Mouse (Mus musculus) CH12.LX (cell line): ENCODE data around the gene Prrc2a. TPM values are rescaled to one million over a fixed set of nuclear protein-coding genes. Genes with fewer than 3 reads are reported as not detected.

Experiments used
- DNase-seq: peaks from one replicate; pipeline ENCODE4 v3.0.0-alpha.2; 2013; ENCODE audit errors: extremely low read depth
- H3K27ac ChIP-seq: 2 replicates; pipeline ENCODE4 v1.5.1; 2012; ENCODE audit warnings: low read depth, mild to moderate bottlenecking, control low read depth, moderate library complexity; ENCODE audit not compliant: insufficient read depth
- H3K27me3 ChIP-seq: replicated peaks from 2 replicates; pipeline ENCODE3; 2012; ENCODE audit warnings: inconsistent platforms
- H3K36me3 ChIP-seq, 2 experiments: replicated peaks in 1 of 2; 2 replicates each; pipeline versions ENCODE3 to v1.6.1; 2012; ENCODE audit warnings: inconsistent platforms in 1 of 2, low read length in 1 of 2, mild to moderate bottlenecking in 1 of 2, mixed read lengths in 1 of 2, moderate library complexity in 1 of 2; ENCODE audit not compliant: control insufficient read depth in 1 of 2, insufficient read depth in 1 of 2
- H3K4me1 ChIP-seq, 2 experiments: 2 replicates each; pipeline ENCODE4 v1.6.1; 2012; ENCODE audit warnings: inconsistent platforms in 1 of 2, moderate library complexity in 1 of 2; ENCODE audit not compliant: insufficient read depth in 2 of 2, control insufficient read depth in 1 of 2
- H3K4me2 ChIP-seq: 2 replicates; pipeline ENCODE4 v1.6.1; 2012; ENCODE audit warnings: low read depth, mild to moderate bottlenecking, control low read depth; ENCODE audit not compliant: poor library complexity, insufficient read depth, severe bottlenecking
- H3K4me3 ChIP-seq, 3 experiments: fragments of 150-350 bp in 1 of 3; sonication (generic) in 1 of 3; replicated peaks in 1 of 3; 2 replicates each; pipeline versions ENCODE3 to v1.5.1; 2011 to 2012; ENCODE audit warnings: low read depth in 2 of 3, low read length in 2 of 3, mild to moderate bottlenecking in 2 of 3, moderate library complexity in 2 of 3, control low read depth in 1 of 3, improper control_type of control experiment in 1 of 3, inconsistent platforms in 1 of 3, mixed read lengths in 1 of 3; ENCODE audit not compliant: poor library complexity in 1 of 3
- H3K79me2 ChIP-seq: replicated peaks from 2 replicates; pipeline ENCODE4 v1.6.1; 2012; ENCODE audit warnings: mild to moderate bottlenecking, moderate library complexity; ENCODE audit not compliant: control insufficient read depth, poor library complexity, insufficient read depth, severe bottlenecking; ENCODE audit errors: extremely low read depth
- H3K9ac ChIP-seq: 2 replicates; pipeline ENCODE4 v1.6.1; 2012; ENCODE audit warnings: low read depth, mild to moderate bottlenecking, control low read depth, moderate library complexity; ENCODE audit not compliant: insufficient read depth
- H3K9me3 ChIP-seq: replicated peaks from 2 replicates; pipeline ENCODE3; 2012; ENCODE audit warnings: low read length, inconsistent platforms, mixed read lengths
- BHLHE40 ChIP-seq: IDR thresholded peaks from 2 replicates; pipeline ENCODE4 v1.6.1; 2011; ENCODE audit warnings: mild to moderate bottlenecking, low read depth, low read length, improper control_type of control experiment
- E2F4 ChIP-seq: IDR thresholded peaks from 2 replicates; pipeline ENCODE4 v1.6.1; 2011; ENCODE audit warnings: low read depth, low read length, improper control_type of control experiment; ENCODE audit not compliant: insufficient replicate concordance
- ELF1 ChIP-seq: IDR thresholded peaks from 2 replicates; pipeline ENCODE4 v1.6.1; 2014; ENCODE audit warnings: low read depth, mild to moderate bottlenecking, inconsistent platforms, low read length, improper control_type of control experiment
- JUN ChIP-seq: IDR thresholded peaks from 2 replicates; pipeline ENCODE4 v1.6.1; 2011; ENCODE audit warnings: low read depth, mild to moderate bottlenecking, low read length, improper control_type of control experiment, moderate library complexity; ENCODE audit not compliant: insufficient read depth
- JUND ChIP-seq: conservative IDR thresholded peaks from 2 replicates; pipeline ENCODE4 v1.6.1; 2011; ENCODE audit warnings: low read depth, low read length, improper control_type of control experiment
- MAFK ChIP-seq: IDR thresholded peaks from 2 replicates; pipeline ENCODE4 v1.6.1; 2011; ENCODE audit warnings: low read length, improper control_type of control experiment; ENCODE audit not compliant: insufficient replicate concordance
- MAX ChIP-seq: IDR thresholded peaks from 2 replicates; pipeline ENCODE4 v1.6.1; 2011; ENCODE audit warnings: low read length, improper control_type of control experiment
- MEF2A ChIP-seq: IDR thresholded peaks from 2 replicates; pipeline ENCODE4 v1.6.1; 2014; ENCODE audit warnings: low read depth, mild to moderate bottlenecking, inconsistent platforms, low read length, improper control_type of control experiment, borderline replicate concordance
- MXI1 ChIP-seq: IDR thresholded peaks from 2 replicates; pipeline ENCODE4 v1.6.1; 2011; ENCODE audit warnings: mild to moderate bottlenecking, low read depth, low read length, improper control_type of control experiment
- NELFE ChIP-seq: IDR thresholded peaks from 2 replicates; pipeline ENCODE4 v1.6.1; 2011; ENCODE audit warnings: low read depth, low read length, improper control_type of control experiment
- PAX5 ChIP-seq: IDR thresholded peaks from 2 replicates; pipeline ENCODE4 v1.6.1; 2012; ENCODE audit warnings: low read length, inconsistent platforms, mixed read lengths
- SIN3A ChIP-seq: IDR thresholded peaks from 2 replicates; pipeline ENCODE4 v1.6.1; 2012; ENCODE audit warnings: low read length, improper control_type of control experiment, inconsistent platforms
- SMC3 ChIP-seq: IDR thresholded peaks from 2 replicates; pipeline ENCODE4 v1.6.1; 2011; ENCODE audit warnings: low read depth, low read length, improper control_type of control experiment
- TCF12 ChIP-seq: IDR thresholded peaks from 2 replicates; pipeline ENCODE4 v1.6.1; 2014; ENCODE audit warnings: low read depth, mild to moderate bottlenecking, inconsistent platforms, low read length, improper control_type of control experiment
- USF2 ChIP-seq: conservative IDR thresholded peaks from 2 replicates; pipeline ENCODE4 v1.6.1; 2011; ENCODE audit warnings: low read depth, low read length, improper control_type of control experiment
- ZC3H11A ChIP-seq: IDR thresholded peaks from 2 replicates; pipeline ENCODE4 v1.6.1; 2012; ENCODE audit warnings: low read depth, mild to moderate bottlenecking, inconsistent platforms, low read length, improper control_type of control experiment
- ZNF384 ChIP-seq: IDR thresholded peaks from 2 replicates; pipeline ENCODE4 v1.6.1; 2012; ENCODE audit warnings: low read depth, low read length, improper control_type of control experiment, inconsistent platforms
- dilution Hi-C: fragments of 300-500 bp; cut with MboI; formaldehyde crosslinking; loops from 2 replicates; pipeline ENCODE4 v1.14.3; 2020; ENCODE audit warnings: low sequenced_read_pairs; ENCODE audit not compliant: extremely low pct_unique_long_range_greater_than_20kb, extremely low pct_ligation_motif_present
- in situ Hi-C: fragments of 300-500 bp; cut with MboI; formaldehyde crosslinking; loops from 3 replicates; pipeline ENCODE4 v1.14.3; 2019; ENCODE audit warnings: low sequenced_read_pairs, low pct_ligation_motif_present, low pct_unique_long_range_greater_than_20kb, mixed read lengths
- polyA plus RNA-seq: library from polyadenylated mRNA; unstranded; fragments of >175 nt; gene quantifications from 2 replicates; pipeline ENCODE4 v1.2.1, GENCODE M21; 2012; ENCODE audit warnings: low read depth; ENCODE audit not compliant: insufficient read length
- total RNA-seq, 2 experiments: library from RNA; depleted of rRNA; stranded (reverse); fragments of 300-350 nt in 1 of 2; fragments of >200 nt in 1 of 2; gene quantifications; 2 replicates each; pipeline ENCODE4 v1.2.3; 2012 to 2014

Prrc2a gene
- total and polyA plus RNA-seq, 3 experiments = 31.3 to 313 (median 80.4) TPM

- no peak overlapping the region for H3K4me3 ChIP-seq
- in situ Hi-C loops (no loop called here), dilution Hi-C loops (no loop called here)
- DNase-seq = no peak
- TF ChIP-seq JUN (no peak), ELF1 (no peak), MAX (no peak), BHLHE40 (no peak), MXI1 (no peak), ZC3H11A (no peak), SMC3 (no peak), ZNF384 (no peak), SIN3A (no peak), NELFE (no peak), JUND (no peak), USF2 (no peak), TCF12 (no peak), MAFK (no peak), PAX5 (no peak), MEF2A (no peak)
- no peaks in the 10 kb centered on the region for H3K4me1 ChIP-seq
- no peaks in the 10 kb centered on the region for H3K9me3 ChIP-seq
- H3K4me2 ChIP-seq = no peak overlapping the region
- peaks cover 11% of the 10 kb centered on the region for H3K79me2 ChIP-seq
- no peak overlapping the region for H3K27ac ChIP-seq
- peaks cover 91 to 93% of the 10 kb centered on the region in 2 experiments for H3K36me3 ChIP-seq
- no peaks in the 10 kb centered on the region for H3K27me3 ChIP-seq
- no peak overlapping the region for H3K9ac ChIP-seq
Observed at GRCm38 (mm10) chr17:35153931-35154330, 10.8 kb downstream of the Prrc2a start.

- Histone ChIP-seq H3K79me2 (peaks cover 5% of the 10 kb centered on the region), H3K9me3 (no peaks in the 10 kb centered on the region), H3K9ac (no peak overlapping the region), H3K4me2 (no peak overlapping the region), H3K4me1 (no peaks in the 10 kb centered on the region), H3K27me3 (no peaks in the 10 kb centered on the region), H3K27ac (no peak overlapping the region), H3K36me3 (peaks cover 90 to 93% of the 10 kb centered on the region in 2 experiments), H3K4me3 (no peak overlapping the region)
- dilution Hi-C loops (no loop called here), in situ Hi-C loops (no loop called here)
- TF ChIP-seq E2F4 (no peak), ZNF384 (no peak)
- no peak for DNase-seq
Observed at GRCm38 (mm10) chr17:35153077-35153476, 11.6 kb downstream of the Prrc2a start.
